ENCODE assay signal across 8 mouse cellular contexts in genomic region chr10:85127395-85128287, GRCm38 (mm10). TPM values are rescaled to one million over a fixed set of nuclear protein-coding genes. Genes with fewer than 3 reads are reported as not detected.
DNase-seq lines count a peak whose midpoint lies in the region; ATAC-seq and TF ChIP-seq lines count a peak whose summit lies in the region.

Gene Mterf2, minus strand, starts transcription at chr10:85128027.

- H3K27me3 ChIP-seq in CH12.LX (replicated peaks): no peaks in the 10 kb centered on the region
- no peaks in the 10 kb centered on the region for H3K27me3 ChIP-seq in forebrain, embryonic 11.5 days (ENCODE audit: control insufficient read depth, insufficient read depth, low read length)
- H3K27me3 ChIP-seq in heart, embryonic 16.5 days (ENCODE audit: control insufficient read depth, insufficient read depth, low read length): no peaks in the 10 kb centered on the region
- no peaks in the 10 kb centered on the region for H3K27me3 ChIP-seq in liver, embryonic 15.5 days
- H3K27me3 ChIP-seq in neural tube, embryonic 12.5 days (replicated peaks): no peaks in the 10 kb centered on the region

- in situ Hi-C loops in CH12.LX (cut with MboI; ENCODE audit: low pct_ligation_motif_present, low pct_unique_long_range_greater_than_20kb, low sequenced_read_pairs): no loop called here

- H3K36me3 ChIP-seq in CH12.LX (replicated peaks in 1 of 2; ENCODE audit: control insufficient read depth in 1 of 2, insufficient read depth in 1 of 2, low read length in 1 of 2): peaks cover 15 to 48% of the 10 kb centered on the region in 2 experiments
- H3K36me3 ChIP-seq in forebrain, embryonic 11.5 days (ENCODE audit: control insufficient read depth, insufficient read depth, low read length): no peaks in the 10 kb centered on the region; the same call in 1 of the 2 replicates
- peaks cover 5% of the 10 kb centered on the region; the same call in 1 of the 2 replicates for H3K36me3 ChIP-seq in heart, embryonic 16.5 days (ENCODE audit: control insufficient read depth, insufficient read depth)
- H3K36me3 ChIP-seq in liver, embryonic 15.5 days (replicated peaks): peaks cover 3% of the 10 kb centered on the region; the same call in 1 of the 2 replicates
- peaks cover 20% of the 10 kb centered on the region for H3K36me3 ChIP-seq in neural tube, embryonic 12.5 days

- dilution Hi-C loops in CH12.LX (cut with MboI; ENCODE audit: extremely low pct_ligation_motif_present, extremely low pct_unique_long_range_greater_than_20kb, low sequenced_read_pairs): no loop called here

- H3K79me2 ChIP-seq in CH12.LX (replicated peaks; ENCODE audit: control insufficient read depth, extremely low read depth, insufficient read depth, poor library complexity, severe bottlenecking): peaks cover 4% of the 10 kb centered on the region; the same call in 1 of the 2 replicates

- peak; percentile 44 for TF ChIP-seq RAD21 in CH12.LX (IDR thresholded peaks at IDR 0.05; ENCODE audit: low read depth, low read length)

- peak within 1 kb of the TSS; percentile 65 to 88 (median 82) for H3K4me3 ChIP-seq in CH12.LX (replicated peaks in 1 of 3; ENCODE audit: low read depth in 2 of 3, low read length in 2 of 3, poor library complexity in 1 of 3)
- H3K4me3 ChIP-seq in forebrain, embryonic 11.5 days (ENCODE audit: low read depth, low read length): peak within 1 kb of the TSS; percentile 68
- peak within 1 kb of the TSS; percentile 65 for H3K4me3 ChIP-seq in heart, embryonic 16.5 days (ENCODE audit: low read length)
- H3K4me3 ChIP-seq in liver, embryonic 15.5 days (replicated peaks): peak within 1 kb of the TSS; percentile 66
- peak within 1 kb of the TSS; percentile 58 for H3K4me3 ChIP-seq in neural tube, embryonic 12.5 days

- peak within 1 kb of the TSS; percentile 92 for H3K4me2 ChIP-seq in CH12.LX (ENCODE audit: insufficient read depth, low read depth, poor library complexity, severe bottlenecking)
- peak within 1 kb of the TSS; percentile 66 for H3K4me2 ChIP-seq in forebrain, embryonic 11.5 days (ENCODE audit: low read depth, low read length, severe bottlenecking)
- peak within 1 kb of the TSS; percentile 66 for H3K4me2 ChIP-seq in heart, embryonic 16.5 days (ENCODE audit: low read depth, low read length)
- peak within 1 kb of the TSS; percentile 77 for H3K4me2 ChIP-seq in liver, embryonic 15.5 days
- peak within 1 kb of the TSS; percentile 74 for H3K4me2 ChIP-seq in neural tube, embryonic 12.5 days (replicated peaks)

- peak in 1 of 2 experiments; percentile 64; a peak in 2 of 4 replicates for TF ChIP-seq CTCF in CH12.LX (conservative IDR thresholded peaks at IDR 0.05 in 1 of 2, IDR thresholded peaks at IDR 0.05 in 1 of 2; ENCODE audit: low read depth in 2 of 2, low read length in 2 of 2)

- no peak for TF ChIP-seq EP300 in CH12.LX (IDR thresholded peaks at IDR 0.05; ENCODE audit: low read length)

- H3K9me3 ChIP-seq in CH12.LX (replicated peaks; ENCODE audit: low read length): peaks cover 4% of the 10 kb centered on the region
- no peaks in the 10 kb centered on the region for H3K9me3 ChIP-seq in forebrain, embryonic 11.5 days (ENCODE audit: control insufficient read depth, low read length)
- no peaks in the 10 kb centered on the region for H3K9me3 ChIP-seq in heart, embryonic 16.5 days (replicated peaks; ENCODE audit: control insufficient read depth, low read length)
- H3K9me3 ChIP-seq in liver, embryonic 15.5 days (replicated peaks): no peaks in the 10 kb centered on the region
- H3K9me3 ChIP-seq in neural tube, embryonic 12.5 days: no peaks in the 10 kb centered on the region

- WGBS in forebrain, embryonic 11.5 days: 8% methylated on average over 20 of the region's 20 CpGs
- 7% methylated on average over 20 of the region's 20 CpGs for WGBS in heart, embryonic 16.5 days
- WGBS in liver, embryonic 15.5 days (ENCODE audit: insufficient replicate concordance): 7% methylated on average over 20 of the region's 20 CpGs
- 9% methylated on average over 20 of the region's 20 CpGs for WGBS in neural tube, embryonic 12.5 days

- peaks cover 8 to 22% of the 10 kb centered on the region in 2 experiments for H3K4me1 ChIP-seq in CH12.LX (ENCODE audit: control insufficient read depth in 1 of 2, insufficient read depth in 2 of 2)
- peaks cover 5% of the 10 kb centered on the region; the same call in 1 of the 2 replicates for H3K4me1 ChIP-seq in forebrain, embryonic 11.5 days (replicated peaks; ENCODE audit: control insufficient read depth, insufficient read depth, low read length)
- H3K4me1 ChIP-seq in heart, embryonic 16.5 days (ENCODE audit: control insufficient read depth, insufficient read depth, low read length): peaks cover 9% of the 10 kb centered on the region
- H3K4me1 ChIP-seq in liver, embryonic 15.5 days (replicated peaks): peaks cover 17% of the 10 kb centered on the region
- H3K4me1 ChIP-seq in neural tube, embryonic 12.5 days: peaks cover 10% of the 10 kb centered on the region

- ATAC-seq in forebrain, embryonic 11.5 days (replicated peaks; ENCODE audit: low FRiP score): peak; percentile 100
- peak; percentile 100 for ATAC-seq in heart, embryonic 16.5 days (replicated peaks; ENCODE audit: extremely low read depth, insufficient read depth, low FRiP score)
- peak; percentile 99 for ATAC-seq in liver, embryonic 15.5 days (ENCODE audit: insufficient read depth)
- peak; percentile 100 for ATAC-seq in neural tube, embryonic 12.5 days (ENCODE audit: low FRiP score, low read depth)

- peak within 1 kb of the TSS; percentile 58 for H3K9ac ChIP-seq in CH12.LX (ENCODE audit: insufficient read depth, low read depth)
- peak within 1 kb of the TSS; percentile 73 for H3K9ac ChIP-seq in forebrain, embryonic 11.5 days (ENCODE audit: low read length)
- peak within 1 kb of the TSS; percentile 71 for H3K9ac ChIP-seq in heart, embryonic 16.5 days (ENCODE audit: low read length)
- peak within 1 kb of the TSS; percentile 66 for H3K9ac ChIP-seq in liver, embryonic 15.5 days
- H3K9ac ChIP-seq in neural tube, embryonic 12.5 days: peak within 1 kb of the TSS; percentile 70

- no peak within 1 kb of the TSS for H3K27ac ChIP-seq in CH12.LX (ENCODE audit: insufficient read depth, low read depth)
- no peak within 1 kb of the TSS for H3K27ac ChIP-seq in forebrain, embryonic 11.5 days (ENCODE audit: low read depth, low read length)
- 0 out of 2 replicates have a peak within 1 kb of the TSS, but pooled peaks have one; percentile 21 for H3K27ac ChIP-seq in heart, embryonic 16.5 days (ENCODE audit: low read length)
- H3K27ac ChIP-seq in liver, embryonic 15.5 days (replicated peaks): no peak within 1 kb of the TSS
- no peak within 1 kb of the TSS for H3K27ac ChIP-seq in neural tube, embryonic 12.5 days

- peak; percentile 100 for DNase-seq in CH12.LX (ENCODE audit: extremely low read depth)
- peak; percentile 96 for DNase-seq in c-Kit-positive CD71-positive TER-119-negative erythroid progenitor cells, embryonic 14.5 days (ENCODE audit: low read depth)
- peak; percentile 93 for DNase-seq in forebrain, embryonic 11.5 days (ENCODE audit: low spot score)
- peak; percentile 94 to 99 for DNase-seq in kidney, postnatal 36 days
- peak; percentile 99 for DNase-seq in telencephalon, adult 2 months (ENCODE audit: low read depth, low spot score)

- TF ChIP-seq POLR2A in CH12.LX (IDR thresholded peaks at IDR 0.05; ENCODE audit: low read depth, low read length): peak; percentile 72

TF ChIP-seq in CH12.LX, 34 proteins besides CTCF, POLR2A, EP300 and RAD21 (continues in another document):
- TF ChIP-seq MAZ (IDR thresholded peaks at IDR 0.05; ENCODE audit: low read depth, low read length) (no peak), KAT2A (IDR thresholded peaks at IDR 0.05; ENCODE audit: insufficient replicate concordance, low read length) (peak; percentile 82), ETS1 (conservative IDR thresholded peaks at IDR 0.05; ENCODE audit: low read depth, low read length) (no peak), ZC3H11A (IDR thresholded peaks at IDR 0.05; ENCODE audit: low read depth, low read length) (no peak), CHD2 (IDR thresholded peaks at IDR 0.05; ENCODE audit: low read length) (peak; percentile 89), POLR2AphosphoS2 (IDR thresholded peaks at IDR 0.05; ENCODE audit: low read depth, low read length) (peak; percentile 28; the same call in 1 of the 2 replicates), TCF12 (IDR thresholded peaks at IDR 0.05; ENCODE audit: low read depth, low read length) (peak; percentile 55; the same call in 1 of the 2 replicates), ELF1 (IDR thresholded peaks at IDR 0.05; ENCODE audit: low read depth, low read length) (peak; percentile 87), BHLHE40 (IDR thresholded peaks at IDR 0.05; ENCODE audit: low read depth, low read length) (0 out of 2 replicates have a peak, but pooled peaks have one; percentile 32), MAFK (IDR thresholded peaks at IDR 0.05; ENCODE audit: insufficient replicate concordance, low read length) (no peak), JUND (conservative IDR thresholded peaks at IDR 0.05; ENCODE audit: low read depth, low read length) (no peak), JUN (IDR thresholded peaks at IDR 0.05; ENCODE audit: insufficient read depth, low read depth, low read length) (no peak), USF1 (IDR thresholded peaks at IDR 0.05; ENCODE audit: low read depth, low read length) (no peak), ZMIZ1 (IDR thresholded peaks at IDR 0.05; ENCODE audit: low read depth, low read length) (0 out of 2 replicates have a peak, but pooled peaks have one; percentile 39), MEF2A (IDR thresholded peaks at IDR 0.05; ENCODE audit: borderline replicate concordance, low read depth, low read length) (no peak; the same call in 1 of the 2 replicates), GABPA (IDR thresholded peaks at IDR 0.05; ENCODE audit: insufficient replicate concordance, low read depth, low read length) (no peak), RCOR1 (conservative IDR thresholded peaks at IDR 0.05; ENCODE audit: low read depth, low read length) (no peak), ZKSCAN1 (IDR thresholded peaks at IDR 0.05; ENCODE audit: borderline replicate concordance, low read depth, low read length) (no peak), PAX5 (IDR thresholded peaks at IDR 0.05; ENCODE audit: low read length) (no peak), HCFC1 (IDR thresholded peaks at IDR 0.05; ENCODE audit: low read depth, low read length) (peak; percentile 65), MXI1 (IDR thresholded peaks at IDR 0.05; ENCODE audit: low read depth, low read length) (no peak; the same call in 1 of the 2 replicates), CHD1 (IDR thresholded peaks at IDR 0.05; ENCODE audit: low read depth, low read length) (no peak)

RNA-seq across cellular contexts. Expression of gene Mterf2, which starts in this region (rescaled TPM):
- total RNA-seq in CH12.LX (2012; rRNA removed): 9.7 and 11.2 TPM in 2 replicates
- total RNA-seq in CH12.LX (2014; rRNA removed): 32.0 and 34.0 TPM in 2 replicates
- polyA plus RNA-seq in CH12.LX (2012; ENCODE audit: insufficient read length, low read depth): 10.7 and 18.4 TPM in 2 replicates
- 25.5 and 30.4 TPM in 2 replicates for polyA plus RNA-seq in forebrain, embryonic 11.5 days (2014; fragmentation: Nextera tagmentation; extraction: Ambion mirVana)
- 13.6 and 15.0 TPM in 2 replicates for polyA plus RNA-seq in heart, embryonic 16.5 days (2015; fragmentation: Nextera tagmentation; extraction: Ambion mirVana)
- 4.2 and 4.9 TPM in 2 replicates for polyA plus RNA-seq in liver, embryonic 15.5 days (2015; fragmentation: Nextera tagmentation; extraction: Ambion mirVana)
- polyA plus RNA-seq in neural tube, embryonic 12.5 days (2016; fragmentation: Nextera tagmentation; extraction: Ambion mirVana): 32.2 and 35.3 TPM in 2 replicates
